Mouse (Mus musculus): ENCODE data around the gene Prkn. TPM values are rescaled to one million over a fixed set of nuclear protein-coding genes. Genes with fewer than 3 reads are reported as not detected.

The Prkn gene
- polyA plus RNA-seq, 1 experiment from 2014 or later: 1.5 TPM

GRCm38 (mm10) chr17:11411414-11411813, 571.2 kb downstream of the Prkn start:
- no peaks in the 10 kb centered on the region for H3K9me3 ChIP-seq
- no peak overlapping the region for H3K9ac ChIP-seq (replicated peaks)
- ATAC-seq (ENCODE audit: insufficient number of reproducible peaks, insufficient read depth, low FRiP score, low TSS enrichment, low read depth): no peak
- no peak overlapping the region for H3K4me3 ChIP-seq (replicated peaks)
- no peaks in the 10 kb centered on the region for H3K4me1 ChIP-seq (replicated peaks)
- H3K4me2 ChIP-seq: no peak overlapping the region
- H3K27me3 ChIP-seq: no peaks in the 10 kb centered on the region
- H3K27ac ChIP-seq: no peak overlapping the region
- 61% methylated on average over 10 of the region's 10 CpGs for WGBS
- H3K36me3 ChIP-seq: no peaks in the 10 kb centered on the region

- H3K36me3 ChIP-seq: no peaks in the 10 kb centered on the region
- H3K4me3 ChIP-seq (replicated peaks): no peak overlapping the region
- no peaks in the 10 kb centered on the region for H3K27me3 ChIP-seq
- H3K9ac ChIP-seq (replicated peaks): no peak overlapping the region
- H3K9me3 ChIP-seq: no peaks in the 10 kb centered on the region
- no peak overlapping the region for H3K4me2 ChIP-seq
- 53% methylated on average over 5 of the region's 5 CpGs for WGBS
- H3K4me1 ChIP-seq (replicated peaks): no peaks in the 10 kb centered on the region
- ATAC-seq (ENCODE audit: insufficient number of reproducible peaks, insufficient read depth, low FRiP score, low TSS enrichment, low read depth): no peak
- H3K27ac ChIP-seq: no peak overlapping the region
Observed at GRCm38 (mm10) chr17:11413688-11414087, 573.5 kb downstream of the Prkn start.

- Histone ChIP-seq H3K9ac (replicated peaks) (no peak overlapping the region), H3K4me2 (no peak overlapping the region), H3K27ac (no peak overlapping the region), H3K4me3 (replicated peaks) (no peak overlapping the region), H3K27me3 (no peaks in the 10 kb centered on the region), H3K36me3 (no peaks in the 10 kb centered on the region), H3K4me1 (replicated peaks) (no peaks in the 10 kb centered on the region), H3K9me3 (no peaks in the 10 kb centered on the region)
- WGBS: 62% methylated on average over 4 of the region's 4 CpGs
- no peak for ATAC-seq (ENCODE audit: insufficient number of reproducible peaks, insufficient read depth, low FRiP score, low TSS enrichment, low read depth)
Observed at GRCm38 (mm10) chr17:11414288-11414687, 574.1 kb downstream of the Prkn start.

GRCm38 (mm10) chr17:11417150-11417549, 577.0 kb downstream of the Prkn start:
- no peaks in the 10 kb centered on the region for H3K36me3 ChIP-seq
- no peak overlapping the region for H3K4me3 ChIP-seq (replicated peaks)
- ATAC-seq (ENCODE audit: insufficient number of reproducible peaks, insufficient read depth, low FRiP score, low TSS enrichment, low read depth): no peak
- H3K27me3 ChIP-seq: no peaks in the 10 kb centered on the region
- H3K4me1 ChIP-seq (replicated peaks): no peaks in the 10 kb centered on the region
- no peak overlapping the region for H3K4me2 ChIP-seq
- WGBS: 76% methylated on average over 3 of the region's 3 CpGs
- no peak overlapping the region for H3K9ac ChIP-seq (replicated peaks)
- H3K9me3 ChIP-seq: 0 out of 2 replicates have a peak, but pooled peaks cover 2% of the 10 kb centered on the region
- no peak overlapping the region for H3K27ac ChIP-seq

GRCm38 (mm10) chr17:11419484-11419883, 579.3 kb downstream of the Prkn start:
- no peak for ATAC-seq (ENCODE audit: insufficient number of reproducible peaks, insufficient read depth, low FRiP score, low TSS enrichment, low read depth)
- no peaks in the 10 kb centered on the region for H3K27me3 ChIP-seq
- 90% methylated on average over 3 of the region's 3 CpGs for WGBS
- H3K4me1 ChIP-seq (replicated peaks): no peaks in the 10 kb centered on the region
- H3K9ac ChIP-seq (replicated peaks): no peak overlapping the region
- H3K36me3 ChIP-seq: no peaks in the 10 kb centered on the region
- H3K4me3 ChIP-seq (replicated peaks): no peak overlapping the region
- 0 out of 2 replicates have a peak, but pooled peaks cover 2% of the 10 kb centered on the region for H3K9me3 ChIP-seq
- no peak overlapping the region for H3K27ac ChIP-seq
- H3K4me2 ChIP-seq: no peak overlapping the region

- no peak overlapping the region for H3K9ac ChIP-seq (replicated peaks)
- no peak overlapping the region for H3K4me3 ChIP-seq (replicated peaks)
- H3K36me3 ChIP-seq: no peaks in the 10 kb centered on the region
- ATAC-seq (ENCODE audit: insufficient number of reproducible peaks, insufficient read depth, low FRiP score, low TSS enrichment, low read depth): no peak
- H3K27me3 ChIP-seq: no peaks in the 10 kb centered on the region
- H3K4me2 ChIP-seq: no peak overlapping the region
- H3K27ac ChIP-seq: no peak overlapping the region
- no peaks in the 10 kb centered on the region for H3K4me1 ChIP-seq (replicated peaks)
- WGBS: 89% methylated on average over 6 of the region's 6 CpGs
- H3K9me3 ChIP-seq: 0 out of 2 replicates have a peak, but pooled peaks cover 2% of the 10 kb centered on the region
Observed at GRCm38 (mm10) chr17:11420839-11421238, 580.7 kb downstream of the Prkn start.

- Histone ChIP-seq H3K4me1 (replicated peaks) (no peaks in the 10 kb centered on the region), H3K9ac (replicated peaks) (no peak overlapping the region), H3K36me3 (no peaks in the 10 kb centered on the region), H3K27ac (no peak overlapping the region), H3K4me2 (no peak overlapping the region), H3K9me3 (0 out of 2 replicates have a peak, but pooled peaks cover 2% of the 10 kb centered on the region), H3K27me3 (no peaks in the 10 kb centered on the region), H3K4me3 (replicated peaks) (no peak overlapping the region)
- WGBS: 58% methylated on average over 5 of the region's 5 CpGs
- no peak for ATAC-seq (ENCODE audit: insufficient number of reproducible peaks, insufficient read depth, low FRiP score, low TSS enrichment, low read depth)
Observed at GRCm38 (mm10) chr17:11421264-11421940, 581.2 kb downstream of the Prkn start.

GRCm38 (mm10) chr17:11431323-11431722, 591.1 kb downstream of the Prkn start:
- Histone ChIP-seq H3K4me1 (replicated peaks) (no peaks in the 10 kb centered on the region), H3K4me2 (no peak overlapping the region), H3K36me3 (no peaks in the 10 kb centered on the region), H3K9ac (replicated peaks) (no peak overlapping the region), H3K4me3 (replicated peaks) (no peak overlapping the region), H3K27ac (no peak overlapping the region), H3K27me3 (no peaks in the 10 kb centered on the region), H3K9me3 (0 out of 2 replicates have a peak, but pooled peaks cover 5% of the 10 kb centered on the region)
- WGBS: 90% methylated on average over 2 of the region's 2 CpGs
- ATAC-seq (ENCODE audit: insufficient number of reproducible peaks, insufficient read depth, low FRiP score, low TSS enrichment, low read depth): no peak

- Histone ChIP-seq H3K36me3 (no peaks in the 10 kb centered on the region), H3K4me1 (replicated peaks) (no peaks in the 10 kb centered on the region), H3K27me3 (no peaks in the 10 kb centered on the region), H3K27ac (no peak overlapping the region), H3K9me3 (0 out of 2 replicates have a peak, but pooled peaks cover 5% of the 10 kb centered on the region), H3K4me2 (no peak overlapping the region), H3K9ac (replicated peaks) (no peak overlapping the region), H3K4me3 (replicated peaks) (no peak overlapping the region)
- ATAC-seq (ENCODE audit: insufficient number of reproducible peaks, insufficient read depth, low FRiP score, low TSS enrichment, low read depth): no peak
- WGBS: 89% methylated on average over 2 of the region's 2 CpGs
Observed at GRCm38 (mm10) chr17:11432593-11432992, 592.4 kb downstream of the Prkn start.

- Histone ChIP-seq H3K36me3 (no peaks in the 10 kb centered on the region), H3K27me3 (no peaks in the 10 kb centered on the region), H3K27ac (no peak overlapping the region), H3K4me2 (no peak overlapping the region), H3K4me1 (replicated peaks) (peaks cover 3% of the 10 kb centered on the region; the same call in 1 of the 2 replicates), H3K9me3 (no peaks in the 10 kb centered on the region), H3K9ac (replicated peaks) (no peak overlapping the region), H3K4me3 (replicated peaks) (no peak overlapping the region)
- ATAC-seq (ENCODE audit: insufficient number of reproducible peaks, insufficient read depth, low FRiP score, low TSS enrichment, low read depth): no peak
- WGBS: 87% methylated on average over 2 of the region's 2 CpGs
Observed at GRCm38 (mm10) chr17:11462721-11463120, 622.5 kb downstream of the Prkn start.

GRCm38 (mm10) chr17:11466095-11466494, 625.9 kb downstream of the Prkn start:
- WGBS: 44% methylated on average over 2 of the region's 2 CpGs

GRCm38 (mm10) chr17:11468624-11469023, 628.4 kb downstream of the Prkn start:
- Histone ChIP-seq H3K9ac (replicated peaks) (no peak overlapping the region), H3K4me2 (no peak overlapping the region), H3K27me3 (no peaks in the 10 kb centered on the region), H3K4me3 (replicated peaks) (no peak overlapping the region), H3K9me3 (no peaks in the 10 kb centered on the region), H3K4me1 (replicated peaks) (peaks cover 3% of the 10 kb centered on the region; the same call in 1 of the 2 replicates), H3K36me3 (no peaks in the 10 kb centered on the region), H3K27ac (no peak overlapping the region)
- WGBS: 93% methylated on average over 2 of the region's 2 CpGs
- ATAC-seq (ENCODE audit: insufficient number of reproducible peaks, insufficient read depth, low FRiP score, low TSS enrichment, low read depth): no peak

More at GRCm38 (mm10) chr17:11466095-11466494, 625.9 kb downstream of the Prkn start:
- Histone ChIP-seq H3K4me3 (replicated peaks) (no peak overlapping the region), H3K36me3 (no peaks in the 10 kb centered on the region), H3K27ac (no peak overlapping the region), H3K4me1 (replicated peaks) (peaks cover 3% of the 10 kb centered on the region; the same call in 1 of the 2 replicates), H3K27me3 (no peaks in the 10 kb centered on the region), H3K9ac (replicated peaks) (no peak overlapping the region), H3K4me2 (no peak overlapping the region), H3K9me3 (no peaks in the 10 kb centered on the region)
- no peak for ATAC-seq (ENCODE audit: insufficient number of reproducible peaks, insufficient read depth, low FRiP score, low TSS enrichment, low read depth)

Data from limb, embryonic 12.5 days (tissue).